Mouse (Mus musculus): ENCODE data around the gene Nrg4. TPM values are rescaled to one million over a fixed set of nuclear protein-coding genes. Genes with fewer than 3 reads are reported as not detected.

The Nrg4 gene
- total and polyA plus RNA-seq, 2 experiments from 2014 or later = 1.8 TPM; not detected in 1

- Histone ChIP-seq H3K27ac (ENCODE audit: low read depth, low read length) (no peak overlapping the region), H3K4me2 (ENCODE audit: low read depth, low read length, poor library complexity, severe bottlenecking) (no peak overlapping the region), H3K36me3 (ENCODE audit: insufficient read depth, low read length) (peaks cover 14% of the 10 kb centered on the region), H3K4me1 (ENCODE audit: insufficient read depth, low read length) (no peaks in the 10 kb centered on the region), H3K4me3 (ENCODE audit: low read depth, low read length) (no peak overlapping the region), H3K27me3 (ENCODE audit: insufficient read depth, low read length) (no peaks in the 10 kb centered on the region), H3K9me3 (ENCODE audit: low read length) (no peaks in the 10 kb centered on the region), H3K9ac (replicated peaks; ENCODE audit: low read length, poor library complexity, severe bottlenecking) (no peak overlapping the region)
- ATAC-seq (ENCODE audit: low FRiP score) (no peak), DNase-seq (ENCODE audit: low spot score) (no peak)
- WGBS = 94% methylated on average over 4 of the region's 4 CpGs
- TF ChIP-seq CTCF (IDR thresholded peaks at IDR 0.05) = no peak
Observed at GRCm38 (mm10) chr9:55228149-55228548, 98.5 kb downstream of the Nrg4 start.

GRCm38 (mm10) chr9:55226251-55226650 lies 100.4 kb downstream of the Nrg4 start:
- no peak for TF ChIP-seq CTCF (IDR thresholded peaks at IDR 0.05)
- no peak overlapping the region for H3K4me3 ChIP-seq (ENCODE audit: low read depth, low read length)
- H3K36me3 ChIP-seq (ENCODE audit: insufficient read depth, low read length) = peaks cover 30% of the 10 kb centered on the region
- H3K9ac ChIP-seq (replicated peaks; ENCODE audit: low read length, poor library complexity, severe bottlenecking) = no peak overlapping the region
- 52% methylated on average over 3 of the region's 3 CpGs for WGBS
- H3K27ac ChIP-seq (ENCODE audit: low read depth, low read length) = no peak overlapping the region
- H3K4me1 ChIP-seq (ENCODE audit: insufficient read depth, low read length) = no peaks in the 10 kb centered on the region
- H3K9me3 ChIP-seq (ENCODE audit: low read length) = no peaks in the 10 kb centered on the region
- no peak overlapping the region for H3K4me2 ChIP-seq (ENCODE audit: low read depth, low read length, poor library complexity, severe bottlenecking)
- no peaks in the 10 kb centered on the region for H3K27me3 ChIP-seq (ENCODE audit: insufficient read depth, low read length)
- ATAC-seq (ENCODE audit: low FRiP score) (no peak), DNase-seq (ENCODE audit: low spot score) (peak; percentile 34)

DNA sequence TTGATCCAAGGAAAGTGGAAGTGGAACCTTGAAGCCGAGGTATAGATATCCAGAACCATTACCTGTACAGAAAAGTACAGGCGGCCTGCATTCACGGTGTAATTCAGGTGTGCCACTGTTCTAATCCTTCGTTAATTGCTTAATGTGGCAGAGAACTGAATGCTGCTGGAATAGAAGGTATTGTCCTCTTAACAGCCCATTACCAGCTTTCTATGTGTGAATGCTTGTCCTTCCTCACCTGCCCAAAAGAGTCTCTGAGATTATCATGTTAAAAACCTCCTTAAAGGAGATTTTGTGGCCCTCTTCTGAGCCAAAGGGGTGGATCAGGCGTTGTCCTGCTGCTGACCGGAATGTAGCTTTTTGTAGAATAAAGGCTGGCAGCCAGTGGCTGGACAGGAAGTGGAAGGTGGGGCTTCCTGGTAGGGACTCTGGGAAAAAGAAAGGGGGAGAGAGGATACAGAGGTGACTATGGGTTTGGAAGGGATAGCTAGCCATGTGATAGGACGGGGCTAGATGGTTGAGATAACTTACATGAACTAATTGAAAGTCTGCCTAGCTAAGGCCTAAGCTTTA lies 101.4 kb downstream of the Nrg4 start:
- ATAC-seq (ENCODE audit: low FRiP score) (no peak), DNase-seq (ENCODE audit: low spot score) (no peak)
- no peak overlapping the region for H3K4me3 ChIP-seq (ENCODE audit: low read depth, low read length)
- TF ChIP-seq CTCF (IDR thresholded peaks at IDR 0.05) = no peak
- no peaks in the 10 kb centered on the region for H3K4me1 ChIP-seq (ENCODE audit: insufficient read depth, low read length)
- H3K9ac ChIP-seq (replicated peaks; ENCODE audit: low read length, poor library complexity, severe bottlenecking) = no peak overlapping the region
- no peaks in the 10 kb centered on the region for H3K9me3 ChIP-seq (ENCODE audit: low read length)
- peaks cover 39% of the 10 kb centered on the region for H3K36me3 ChIP-seq (ENCODE audit: insufficient read depth, low read length)
- WGBS = 90% methylated on average over 7 of the region's 7 CpGs
- no peak overlapping the region for H3K27ac ChIP-seq (ENCODE audit: low read depth, low read length)
- H3K4me2 ChIP-seq (ENCODE audit: low read depth, low read length, poor library complexity, severe bottlenecking) = no peak overlapping the region
- H3K27me3 ChIP-seq (ENCODE audit: insufficient read depth, low read length) = no peaks in the 10 kb centered on the region

GRCm38 (mm10) chr9:55217381-55217780 lies 109.3 kb downstream of the Nrg4 start:
- Histone ChIP-seq H3K4me2 (ENCODE audit: low read depth, low read length, poor library complexity, severe bottlenecking) (no peak overlapping the region), H3K4me3 (ENCODE audit: low read depth, low read length) (no peak overlapping the region), H3K9ac (replicated peaks; ENCODE audit: low read length, poor library complexity, severe bottlenecking) (no peak overlapping the region), H3K27me3 (ENCODE audit: insufficient read depth, low read length) (no peaks in the 10 kb centered on the region), H3K9me3 (ENCODE audit: low read length) (no peaks in the 10 kb centered on the region), H3K27ac (ENCODE audit: low read depth, low read length) (no peak overlapping the region), H3K4me1 (ENCODE audit: insufficient read depth, low read length) (no peaks in the 10 kb centered on the region), H3K36me3 (ENCODE audit: insufficient read depth, low read length) (peaks cover 69% of the 10 kb centered on the region)
- 97% methylated on average over 3 of the region's 3 CpGs for WGBS
- no peak for TF ChIP-seq CTCF (IDR thresholded peaks at IDR 0.05)
- ATAC-seq (ENCODE audit: low FRiP score) (no peak), DNase-seq (ENCODE audit: low spot score) (no peak)

GRCm38 (mm10) chr9:55216078-55216477 lies 110.6 kb downstream of the Nrg4 start:
- no peak overlapping the region for H3K4me3 ChIP-seq (ENCODE audit: low read depth, low read length)
- DNase-seq (ENCODE audit: low spot score) (no peak), ATAC-seq (ENCODE audit: low FRiP score) (no peak)
- H3K9ac ChIP-seq (replicated peaks; ENCODE audit: low read length, poor library complexity, severe bottlenecking) = no peak overlapping the region
- no peaks in the 10 kb centered on the region for H3K4me1 ChIP-seq (ENCODE audit: insufficient read depth, low read length)
- H3K36me3 ChIP-seq (ENCODE audit: insufficient read depth, low read length) = peaks cover 59% of the 10 kb centered on the region
- no peaks in the 10 kb centered on the region for H3K9me3 ChIP-seq (ENCODE audit: low read length)
- WGBS = 50% methylated on average over 2 of the region's 2 CpGs
- H3K27ac ChIP-seq (ENCODE audit: low read depth, low read length) = no peak overlapping the region
- TF ChIP-seq CTCF (IDR thresholded peaks at IDR 0.05) = no peak
- H3K27me3 ChIP-seq (ENCODE audit: insufficient read depth, low read length) = no peaks in the 10 kb centered on the region
- H3K4me2 ChIP-seq (ENCODE audit: low read depth, low read length, poor library complexity, severe bottlenecking) = no peak overlapping the region

- ATAC-seq (ENCODE audit: low FRiP score) = no peak
- no peak overlapping the region for H3K4me2 ChIP-seq (ENCODE audit: low read depth, low read length, poor library complexity, severe bottlenecking)
- DNase-seq (ENCODE audit: low spot score) = no peak
- no peak overlapping the region for H3K27ac ChIP-seq (ENCODE audit: low read depth, low read length)
- H3K9ac ChIP-seq (replicated peaks; ENCODE audit: low read length, poor library complexity, severe bottlenecking) = no peak overlapping the region
- no peaks in the 10 kb centered on the region for H3K9me3 ChIP-seq (ENCODE audit: low read length)
- WGBS = 88% methylated on average over 3 of the region's 3 CpGs
- H3K4me3 ChIP-seq (ENCODE audit: low read depth, low read length) = no peak overlapping the region
- H3K4me1 ChIP-seq (ENCODE audit: insufficient read depth, low read length) = no peaks in the 10 kb centered on the region
- TF ChIP-seq CTCF (IDR thresholded peaks at IDR 0.05) = no peak
- H3K27me3 ChIP-seq (ENCODE audit: insufficient read depth, low read length) = no peaks in the 10 kb centered on the region
- peaks cover 55% of the 10 kb centered on the region for H3K36me3 ChIP-seq (ENCODE audit: insufficient read depth, low read length)
Observed at GRCm38 (mm10) chr9:55215648-55216047, 111.0 kb downstream of the Nrg4 start.

Data from midbrain, postnatal 0 days (tissue).